Mouse (Mus musculus) E14TG2a.4 (cell line): ENCODE measurements at regions not wholly inside any gene's neighbourhood (a gene's known extent, or its start where the extent isn't known, plus 50 kb on each side); places are given as distances from the start of the nearest gene placed in this dataset.

Source experiments
- CTCF ChIP-seq: conservative IDR thresholded peaks from 2 replicates; pipeline ENCODE4 v1.5.1; 2014; ENCODE audit warnings: low read length
- NANOG ChIP-seq: IDR thresholded peaks from 2 replicates; pipeline ENCODE4 v1.6.1; 2014; ENCODE audit warnings: borderline replicate concordance, low read length, mixed read lengths

DNA sequence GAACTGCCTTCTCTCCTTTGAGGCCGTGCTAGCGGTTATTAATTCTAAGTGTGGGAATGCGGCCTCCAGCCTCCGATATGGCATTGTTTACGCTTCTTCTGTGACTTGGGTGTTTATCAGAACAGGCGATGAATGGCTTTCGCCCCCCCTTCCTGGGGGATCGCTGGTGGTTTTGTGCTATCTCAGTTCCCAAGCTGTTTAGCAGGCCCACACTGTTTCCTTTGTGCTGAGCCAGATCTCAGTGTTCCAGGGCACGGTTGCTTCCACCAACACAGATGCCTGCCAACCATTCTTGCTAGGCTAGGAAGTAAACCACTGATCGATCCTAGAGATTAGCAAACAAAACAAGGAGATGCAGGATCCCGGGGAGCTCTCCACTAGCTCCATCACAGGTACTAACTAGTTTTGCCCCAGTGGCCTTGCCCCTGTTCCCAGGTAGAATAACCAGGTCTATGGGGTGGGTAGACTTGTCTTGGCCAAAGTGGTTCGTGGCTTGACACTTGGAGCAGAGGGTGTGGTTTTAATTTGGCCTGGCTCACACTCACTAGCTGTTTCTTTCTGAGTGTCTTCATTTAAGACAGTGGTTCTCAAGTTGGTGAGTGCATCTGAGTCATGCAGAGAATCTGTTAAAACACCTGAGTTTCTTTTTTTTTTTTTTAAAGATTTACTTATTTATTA, 50.9 kb upstream of the Ahctf1 start:
- TF ChIP-seq CTCF: no peak
- no peak for TF ChIP-seq NANOG
